Mouse (Mus musculus) olfactory bulb, adult 2 months (tissue): ENCODE data around the gene Nubp2.

Source experiments
- CTCF ChIP-seq: fragments of 200-500 bp; IDR thresholded peaks from 2 replicates; pipeline ENCODE4 v1.5.1; 2012; ENCODE audit warnings: low read depth, mild to moderate bottlenecking, low read length, moderate library complexity; ENCODE audit not compliant: insufficient read depth
- POLR2A ChIP-seq: fragments of 200-500 bp; IDR thresholded peaks from 2 replicates; pipeline ENCODE4 v1.6.1; 2012; ENCODE audit warnings: mild to moderate bottlenecking, low read depth, low read length, moderate library complexity; ENCODE audit not compliant: insufficient read depth

DNA sequence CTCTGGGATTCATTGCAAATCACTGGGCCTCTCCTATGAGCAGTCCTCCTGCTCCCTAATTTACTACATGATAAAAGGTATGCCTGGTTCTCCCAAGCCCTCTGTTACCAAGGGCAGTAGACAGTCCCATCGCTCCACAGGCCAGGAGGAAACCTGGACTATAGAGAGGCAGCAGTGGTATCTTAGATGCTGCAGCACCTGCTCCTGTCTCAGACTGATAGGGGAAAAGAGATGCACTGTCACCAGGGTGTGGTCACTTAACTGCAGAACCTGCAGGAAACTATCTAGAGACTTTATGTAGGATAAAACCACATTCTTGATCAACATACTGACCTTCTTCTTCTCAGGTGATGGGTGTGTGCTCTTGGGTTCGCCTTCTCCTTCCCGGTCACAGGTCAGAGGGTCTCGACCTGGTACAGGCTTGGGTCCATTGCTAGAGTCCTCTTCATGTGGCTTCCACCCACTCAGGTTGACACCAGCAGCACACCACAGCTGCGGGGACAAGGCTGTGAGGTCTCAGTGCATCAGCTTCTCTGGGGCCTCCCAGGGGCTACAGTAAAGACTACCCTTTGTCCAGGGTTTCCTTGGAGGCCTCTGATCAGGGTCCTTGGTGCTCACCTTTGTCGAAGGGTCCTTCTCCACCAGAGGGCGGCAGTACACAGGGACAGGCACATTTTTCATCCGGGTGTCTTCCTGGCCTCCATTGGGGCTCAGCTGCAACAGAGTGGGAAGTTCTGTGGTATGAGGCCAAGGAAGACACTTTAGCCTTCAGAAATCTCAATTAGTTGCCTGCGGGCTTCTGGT, 16.7 kb upstream of the Nubp2 start:
- TF ChIP-seq CTCF, result no peak
- no peak for TF ChIP-seq POLR2A
